Mouse (Mus musculus): ENCODE measurements around the gene Zfp26. TPM values are rescaled to one million over a fixed set of nuclear protein-coding genes. Genes with fewer than 3 reads are reported as not detected.

The Zfp26 gene
- 10 to 100 TPM; 26.6 to 30.0 (median 27.0) TPM for total RNA-seq (2022)

GRCm38 (mm10) chr9:20459377-20460317, at the start of gene Zfp26:
Gene Zfp26, minus strand, starts transcription at chr9:20460162.
- DNase-seq (ENCODE audit: low spot score in 2 of 2), result peak; percentile 73 to 75

- no peak for DNase-seq (ENCODE audit: low spot score in 2 of 2)
These were observed 49.7 kb upstream of the Zfp26 start for GRCm38 (mm10) chr9:20509676-20510075.

GRCm38 (mm10) chr9:20504801-20505200, 44.8 kb upstream of the Zfp26 start:
- DNase-seq (ENCODE audit: low spot score in 2 of 2), result no peak

- peak in 1 of 2 experiments; percentile 11 for DNase-seq (ENCODE audit: low spot score in 2 of 2)
These were observed 33.3 kb upstream of the Zfp26 start for GRCm38 (mm10) chr9:20493281-20493680.

GRCm38 (mm10) chr9:20492527-20493233, 32.7 kb upstream of the Zfp26 start, which contains the start of gene Zfp426:
Gene Zfp426, minus strand, starts transcription at chr9:20492746.
- DNase-seq (ENCODE audit: low spot score in 2 of 2), result peak; percentile 75 to 83

GRCm38 (mm10) chr9:20491858-20492526, 32.0 kb upstream of the Zfp26 start:
- no peak for DNase-seq (ENCODE audit: low spot score in 2 of 2)

GRCm38 (mm10) chr9:20489536-20489935, 29.6 kb upstream of the Zfp26 start:
- no peak for DNase-seq (ENCODE audit: low spot score in 2 of 2)

GRCm38 (mm10) chr9:20479396-20479795, 19.4 kb upstream of the Zfp26 start:
- DNase-seq (ENCODE audit: low spot score in 2 of 2), result no peak

GRCm38 (mm10) chr9:20476632-20477031, 16.7 kb upstream of the Zfp26 start:
- DNase-seq (ENCODE audit: low spot score in 2 of 2), result no peak

GRCm38 (mm10) chr9:20466761-20467442, 6.9 kb upstream of the Zfp26 start:
- peak; percentile 15 to 40 for DNase-seq (ENCODE audit: low spot score in 2 of 2)

GRCm38 (mm10) chr9:20453647-20454046, 6.3 kb downstream of the Zfp26 start:
- DNase-seq (ENCODE audit: low spot score in 2 of 2), result no peak

- no peak for DNase-seq (ENCODE audit: low spot score in 2 of 2)
These were observed 8.5 kb downstream of the Zfp26 start for GRCm38 (mm10) chr9:20451493-20451892.

GRCm38 (mm10) chr9:20443183-20443783, 16.7 kb downstream of the Zfp26 start:
- no peak for DNase-seq (ENCODE audit: low spot score in 2 of 2)

- no peak for DNase-seq (ENCODE audit: low spot score in 2 of 2)
These were observed 30.0 kb downstream of the Zfp26 start for GRCm38 (mm10) chr9:20430004-20430403.

- DNase-seq (ENCODE audit: low spot score in 2 of 2), result no peak
These were observed 48.5 kb downstream of the Zfp26 start for GRCm38 (mm10) chr9:20411460-20411859.

GRCm38 (mm10) chr9:20409319-20409718, 50.6 kb downstream of the Zfp26 start:
- no peak for DNase-seq (ENCODE audit: low spot score in 2 of 2)

GRCm38 (mm10) chr9:20385343-20385703, 74.6 kb downstream of the Zfp26 start:
- no peak for DNase-seq (ENCODE audit: low spot score in 2 of 2)

- DNase-seq (ENCODE audit: low spot score in 2 of 2), result peak; percentile 60 to 86
These were observed 75.2 kb downstream of the Zfp26 start, which contains the start of gene Zfp560 for GRCm38 (mm10) chr9:20384532-20385342. Gene Zfp560, minus strand, starts transcription at chr9:20385177.

GRCm38 (mm10) chr9:20383659-20384058, 76.3 kb downstream of the Zfp26 start:
- DNase-seq (ENCODE audit: low spot score in 2 of 2), result no peak

All from layer of hippocampus, adult 8-10 months (tissue).